Comparison of ENCODE assay signal across 10 mouse cellular contexts in the genomic region with DNA sequence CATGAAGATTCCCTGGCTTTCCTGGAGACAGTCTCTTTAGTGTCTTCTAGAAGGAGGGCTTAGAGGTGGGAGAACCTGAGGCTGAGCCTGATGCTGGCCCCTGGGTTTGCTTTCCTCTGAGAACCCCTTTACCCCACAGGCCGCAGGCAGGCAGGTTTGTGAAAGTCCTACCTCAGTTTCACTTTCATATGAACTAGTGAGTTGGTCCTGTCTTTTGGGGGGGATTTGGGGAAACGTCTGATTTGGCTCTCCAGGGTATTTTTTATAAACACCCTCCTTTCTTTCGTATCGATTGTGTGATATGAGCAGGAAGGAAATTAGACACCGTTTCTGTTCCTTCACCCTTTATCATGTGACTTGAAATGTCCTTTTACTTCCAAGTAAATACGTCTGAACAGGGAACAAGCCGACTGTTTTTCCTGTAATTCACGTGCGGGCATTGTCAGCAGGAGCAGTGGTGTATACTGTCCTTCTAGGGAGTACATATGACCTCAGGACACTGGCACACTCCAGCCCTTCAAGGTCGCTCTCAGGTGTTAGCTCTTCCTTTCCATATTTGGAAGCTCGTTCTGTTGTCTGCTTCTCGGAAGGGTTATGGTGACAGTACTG.
DNase-seq lines count a peak whose midpoint lies in the region; ATAC-seq and TF ChIP-seq lines count a peak whose summit lies in the region.
"Had no signal": no experiment of that assay in that cellular context is flagged by ENCODE, and none has a peak within 500 bp of the region (broad histone marks: within the 10 kb centered on the region; RNA-seq: fewer than 3 reads in every experiment).

No protein-coding gene starts in this region.

- no peak for TF ChIP-seq CTCF in layer of hippocampus, adult 2 months (conservative IDR thresholded peaks at IDR 0.05)
- no peak for TF ChIP-seq CTCF in CH12.LX (conservative IDR thresholded peaks at IDR 0.05 in 1 of 2, IDR thresholded peaks at IDR 0.05 in 1 of 2; ENCODE audit: low read depth in 2 of 2, low read length in 2 of 2)

- H3K79me2 ChIP-seq in CH12.LX (replicated peaks; ENCODE audit: control insufficient read depth, extremely low read depth, insufficient read depth, poor library complexity, severe bottlenecking): peaks cover 2% of the 10 kb centered on the region

- H3K9me3 ChIP-seq in CH12.LX (replicated peaks; ENCODE audit: low read length): no peaks in the 10 kb centered on the region
- no peaks in the 10 kb centered on the region for H3K9me3 ChIP-seq in embryonic facial prominence, embryonic 14.5 days (ENCODE audit: control insufficient read depth, low read length)
- no peaks in the 10 kb centered on the region for H3K9me3 ChIP-seq in limb, embryonic 14.5 days (ENCODE audit: control insufficient read depth, low read length)
- no peaks in the 10 kb centered on the region for H3K9me3 ChIP-seq in hindbrain, embryonic 10.5 days
- H3K9me3 ChIP-seq: hindbrain, embryonic 15.5 days had no signal

- 58% methylated on average over 12 of the region's 12 CpGs for WGBS in embryonic facial prominence, embryonic 14.5 days
- 50% methylated on average over 12 of the region's 12 CpGs for WGBS in limb, embryonic 14.5 days
- WGBS in hindbrain, embryonic 10.5 days: 88% methylated on average over 12 of the region's 12 CpGs

- H3K27me3 ChIP-seq in CH12.LX (replicated peaks): no peaks in the 10 kb centered on the region
- no peaks in the 10 kb centered on the region for H3K27me3 ChIP-seq in embryonic facial prominence, embryonic 14.5 days (replicated peaks; ENCODE audit: control insufficient read depth, insufficient read depth, low read length)
- H3K27me3 ChIP-seq in limb, embryonic 14.5 days (ENCODE audit: control insufficient read depth, insufficient read depth, low read length): no peaks in the 10 kb centered on the region
- peaks cover 5% of the 10 kb centered on the region for H3K27me3 ChIP-seq in hindbrain, embryonic 10.5 days (ENCODE audit: insufficient read depth, poor library complexity, severe bottlenecking)
- H3K27me3 ChIP-seq: hindbrain, embryonic 15.5 days had no signal

- in situ Hi-C loops in CH12.LX (cut with MboI; ENCODE audit: low pct_ligation_motif_present, low pct_unique_long_range_greater_than_20kb, low sequenced_read_pairs): no loop called here

- dilution Hi-C loops in CH12.LX (cut with MboI; ENCODE audit: extremely low pct_ligation_motif_present, extremely low pct_unique_long_range_greater_than_20kb, low sequenced_read_pairs): no loop called here

- TF ChIP-seq RAD21 in CH12.LX (IDR thresholded peaks at IDR 0.05; ENCODE audit: low read depth, low read length): no peak

- no peak for DNase-seq in layer of hippocampus, adult 2 months (ENCODE audit: low spot score in 2 of 2)
- DNase-seq in layer of hippocampus, adult 18-20 months (ENCODE audit: low spot score in 2 of 2): no peak
- DNase-seq in CH12.LX (ENCODE audit: extremely low read depth): no peak
- no peak for DNase-seq in embryonic facial prominence, embryonic 14.5 days (ENCODE audit: low spot score)
- no peak for DNase-seq in limb, embryonic 14.5 days (ENCODE audit: low spot score)
- no peak for DNase-seq in retina, embryonic 14.5 days (ENCODE audit: low spot score)
- no peak for DNase-seq in hindbrain, embryonic 10.5 days (ENCODE audit: low spot score)
- DNase-seq: thymus, postnatal 14 days had no signal

- H3K4me2 ChIP-seq in CH12.LX (ENCODE audit: insufficient read depth, low read depth, poor library complexity, severe bottlenecking): peak overlapping the region; percentile 81
- H3K4me2 ChIP-seq in embryonic facial prominence, embryonic 14.5 days (ENCODE audit: low read depth, low read length): peak overlapping the region; percentile 62
- H3K4me2 ChIP-seq in limb, embryonic 14.5 days (replicated peaks; ENCODE audit: low read depth, low read length, severe bottlenecking): peak overlapping the region; percentile 85
- H3K4me2 ChIP-seq: hindbrain, embryonic 15.5 days had no signal

- peaks cover 25 to 72% of the 10 kb centered on the region in 2 experiments for H3K4me1 ChIP-seq in CH12.LX (ENCODE audit: control insufficient read depth in 1 of 2, insufficient read depth in 2 of 2)
- H3K4me1 ChIP-seq in embryonic facial prominence, embryonic 14.5 days (ENCODE audit: control insufficient read depth, insufficient read depth, low read length): peaks cover 76% of the 10 kb centered on the region
- peaks cover 78% of the 10 kb centered on the region for H3K4me1 ChIP-seq in limb, embryonic 14.5 days (ENCODE audit: control insufficient read depth, insufficient read depth, low read length)
- peaks cover 24% of the 10 kb centered on the region for H3K4me1 ChIP-seq in hindbrain, embryonic 10.5 days (replicated peaks)

- no peak overlapping the region; the same call in 1 of the 2 replicates for H3K4me3 ChIP-seq in layer of hippocampus, adult 2 months
- peak overlapping the region; percentile 22 to 35 (median 33) for H3K4me3 ChIP-seq in CH12.LX (replicated peaks in 1 of 3; ENCODE audit: low read depth in 2 of 3, low read length in 2 of 3, poor library complexity in 1 of 3)
- peak overlapping the region; percentile 16; the same call in 1 of the 2 replicates for H3K4me3 ChIP-seq in embryonic facial prominence, embryonic 14.5 days (ENCODE audit: low read depth, low read length)
- H3K4me3 ChIP-seq in limb, embryonic 14.5 days (replicated peaks; ENCODE audit: low read length): peak overlapping the region; percentile 84
- H3K4me3 ChIP-seq in hindbrain, embryonic 10.5 days: no peak overlapping the region
- H3K4me3 ChIP-seq: hindbrain, embryonic 15.5 days had no signal

- no peak; the same call in 1 of the 2 replicates for TF ChIP-seq EP300 in CH12.LX (IDR thresholded peaks at IDR 0.05; ENCODE audit: low read length)

- peak overlapping the region; percentile 59; the same call in 1 of the 2 replicates for H3K27ac ChIP-seq in layer of hippocampus, adult 2 months
- peak overlapping the region; percentile 60 for H3K27ac ChIP-seq in CH12.LX (ENCODE audit: insufficient read depth, low read depth)
- H3K27ac ChIP-seq in embryonic facial prominence, embryonic 14.5 days (replicated peaks; ENCODE audit: low read depth, low read length): peak overlapping the region; percentile 30
- H3K27ac ChIP-seq in limb, embryonic 14.5 days (replicated peaks; ENCODE audit: low read depth, low read length): peak overlapping the region; percentile 59
- no peak overlapping the region for H3K27ac ChIP-seq in hindbrain, embryonic 10.5 days
- H3K27ac ChIP-seq: hindbrain, embryonic 15.5 days had no signal

- peaks cover 0 to 41% of the 10 kb centered on the region in 2 experiments for H3K36me3 ChIP-seq in CH12.LX (replicated peaks in 1 of 2; ENCODE audit: control insufficient read depth in 1 of 2, insufficient read depth in 1 of 2, low read length in 1 of 2)
- peaks cover 21% of the 10 kb centered on the region for H3K36me3 ChIP-seq in embryonic facial prominence, embryonic 14.5 days (ENCODE audit: control insufficient read depth, insufficient read depth, low read length)
- H3K36me3 ChIP-seq in limb, embryonic 14.5 days (ENCODE audit: control insufficient read depth, insufficient read depth, low read length): peaks cover 46% of the 10 kb centered on the region
- no peaks in the 10 kb centered on the region; the same call in 1 of the 2 replicates for H3K36me3 ChIP-seq in hindbrain, embryonic 10.5 days
- H3K36me3 ChIP-seq: hindbrain, embryonic 15.5 days had no signal

- ATAC-seq in embryonic facial prominence, embryonic 14.5 days (ENCODE audit: low read depth): no peak
- no peak for ATAC-seq in limb, embryonic 14.5 days (ENCODE audit: low FRiP score, low read depth)
- no peak for ATAC-seq in monocyte, adult 5-6 weeks (replicated peaks; ENCODE audit: insufficient number of reproducible peaks, low FRiP score, low TSS enrichment, poor library complexity, severe bottlenecking)

- TF ChIP-seq POLR2A in CH12.LX (IDR thresholded peaks at IDR 0.05; ENCODE audit: low read depth, low read length): no peak
- no peak for TF ChIP-seq POLR2A in limb, embryonic 14.5 days (IDR thresholded peaks at IDR 0.05; ENCODE audit: borderline replicate concordance, extremely low read depth, insufficient read depth, insufficient read length)

- peak overlapping the region; percentile 10 for H3K9ac ChIP-seq in CH12.LX (ENCODE audit: insufficient read depth, low read depth)
- H3K9ac ChIP-seq in embryonic facial prominence, embryonic 14.5 days (ENCODE audit: low read depth, low read length): peak overlapping the region; percentile 50
- H3K9ac ChIP-seq in limb, embryonic 14.5 days (ENCODE audit: low read depth, low read length, severe bottlenecking): peak overlapping the region; percentile 32; the same call in 1 of the 2 replicates
- H3K9ac ChIP-seq: hindbrain, embryonic 15.5 days had no signal

TF ChIP-seq in CH12.LX, 34 proteins besides CTCF, POLR2A, EP300 and RAD21:
- TF ChIP-seq IRF4 (IDR thresholded peaks at IDR 0.05; ENCODE audit: low read depth, low read length): peak; percentile 52; the same call in 1 of the 2 replicates
- no peak for TF ChIP-seq TBP (conservative IDR thresholded peaks at IDR 0.05; ENCODE audit: low read depth, low read length)
- TF ChIP-seq ZMIZ1 (IDR thresholded peaks at IDR 0.05; ENCODE audit: low read depth, low read length): no peak
- no peak for TF ChIP-seq ZC3H11A (IDR thresholded peaks at IDR 0.05; ENCODE audit: low read depth, low read length)
- TF ChIP-seq TCF12 (IDR thresholded peaks at IDR 0.05; ENCODE audit: low read depth, low read length): 0 out of 2 replicates have a peak, but pooled peaks have one; percentile 14
- peak; percentile 52 for TF ChIP-seq BHLHE40 (IDR thresholded peaks at IDR 0.05; ENCODE audit: low read depth, low read length)
- no peak for TF ChIP-seq ZKSCAN1 (IDR thresholded peaks at IDR 0.05; ENCODE audit: borderline replicate concordance, low read depth, low read length)
- no peak for TF ChIP-seq MYC (IDR thresholded peaks at IDR 0.05; ENCODE audit: low read depth, low read length)
- no peak for TF ChIP-seq ELF1 (IDR thresholded peaks at IDR 0.05; ENCODE audit: low read depth, low read length)

Comparison
In these comparisons a context has a peak if more than half of its experiments do, and no peak if none do; other contexts are left out.
1. H3K4me3 ChIP-seq: peak in CH12.LX (3 of 3), embryonic facial prominence, embryonic 14.5 days (single experiment) and limb, embryonic 14.5 days (single experiment); none in layer of hippocampus, adult 2 months (single experiment) and hindbrain, embryonic 10.5 days (single experiment).
2. Peak in every context shown above with its lines, with median percentiles within 50 percentile points of each other: H3K4me2 ChIP-seq and H3K9ac ChIP-seq.